Mouse (Mus musculus): Measurements from ENCODE around the gene Nipsnap3b. TPM values are rescaled to one million over a fixed set of nuclear protein-coding genes. Genes with fewer than 3 reads are reported as not detected.

Gene Nipsnap3b
- polyA plus RNA-seq, 1 experiment = 15.9 TPM

DNA sequence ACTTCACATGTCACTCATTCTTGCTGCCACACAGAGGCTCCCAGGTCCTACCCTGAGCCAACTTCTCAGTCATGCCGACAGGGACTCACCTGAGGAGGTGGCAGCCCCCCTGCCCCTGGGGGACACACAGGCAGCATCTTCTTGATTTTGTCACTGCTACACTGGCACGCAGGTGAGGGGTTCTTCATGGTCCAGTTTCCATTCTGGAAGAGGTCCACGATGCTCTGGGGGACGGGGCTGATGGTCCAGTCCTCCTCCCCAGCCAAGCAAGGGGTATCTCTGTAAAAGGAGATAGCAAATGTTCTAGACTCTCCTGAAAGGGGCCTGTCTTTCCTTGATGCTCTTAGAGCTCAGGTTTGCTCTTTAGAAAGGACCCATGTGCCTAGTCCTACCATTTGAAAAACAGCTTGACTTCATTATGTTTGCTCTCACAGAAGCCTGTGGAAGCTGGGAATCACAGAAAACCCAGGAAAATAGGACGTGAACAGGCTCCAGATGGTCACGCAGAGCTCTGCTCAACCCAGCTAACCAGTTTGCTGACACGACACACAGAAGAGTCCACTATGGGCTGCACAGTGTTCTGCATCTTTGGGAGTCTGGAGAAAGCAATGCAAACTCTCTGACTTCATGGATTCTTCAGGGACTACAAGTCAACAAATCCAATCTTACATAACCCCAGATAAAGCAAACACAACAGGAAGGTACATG lies 50.8 kb downstream of the Nipsnap3b start:
- Histone ChIP-seq H3K36me3 (ENCODE audit: control insufficient read depth, insufficient read depth) (no peaks in the 10 kb centered on the region), H3ac (ENCODE audit: control insufficient read depth, insufficient read length) (no peak overlapping the region), H3K79me2 (ENCODE audit: control insufficient read depth, insufficient read depth) (no peaks in the 10 kb centered on the region), H3K4me2 (ENCODE audit: low read depth) (no peak overlapping the region), H3K27me3 (ENCODE audit: control insufficient read depth, insufficient read depth, insufficient read length) (peaks cover 17% of the 10 kb centered on the region), H3K4me3 (no peak overlapping the region)
- TF ChIP-seq REST (IDR thresholded peaks at IDR 0.05; ENCODE audit: insufficient read depth, insufficient read length) = no peak
- TF ChIP-seq MAX (IDR thresholded peaks at IDR 0.05; ENCODE audit: low read depth) = no peak

Other genes starting within 250 kb of the Nipsnap3b start
- gene Olfr275, start 197.3 kb upstream of the Nipsnap3b start, polyA plus RNA-seq (2012; fragmentation: generic; extraction: Trizol) = not detected
- not detected for gene Olfr273, start 152.6 kb upstream of the Nipsnap3b start, polyA plus RNA-seq (2012; fragmentation: generic; extraction: Trizol)
- not detected for gene Olfr272, start 92.7 kb upstream of the Nipsnap3b start, polyA plus RNA-seq (2012; fragmentation: generic; extraction: Trizol)
- gene Olfr270, start 47.3 kb upstream of the Nipsnap3b start, polyA plus RNA-seq (2012; fragmentation: generic; extraction: Trizol) = not detected
- gene Nipsnap3a, start 22.6 kb upstream of the Nipsnap3b start, polyA plus RNA-seq (2012; fragmentation: generic; extraction: Trizol) = not detected
- gene Abca1, start 148.0 kb downstream of the Nipsnap3b start, polyA plus RNA-seq (2012; fragmentation: generic; extraction: Trizol) = 0.68 TPM